Mouse (Mus musculus): ENCODE data around the gene Srrm2.

Gene Srrm2

GRCm38 (mm10) chr17:23762976-23763375, 27.4 kb upstream of the Srrm2 start:
- intact Hi-C loops (cut with DNase I): no loop called here

GRCm38 (mm10) chr17:23770493-23770892, 19.8 kb upstream of the Srrm2 start:
- intact Hi-C loops (cut with DNase I): loop anchor here (5.0 to 10.0 kb wide), 3 partner anchors 37 to 194 kb away; partner anchors contain the start of genes Prss32 and Prss41

DNA sequence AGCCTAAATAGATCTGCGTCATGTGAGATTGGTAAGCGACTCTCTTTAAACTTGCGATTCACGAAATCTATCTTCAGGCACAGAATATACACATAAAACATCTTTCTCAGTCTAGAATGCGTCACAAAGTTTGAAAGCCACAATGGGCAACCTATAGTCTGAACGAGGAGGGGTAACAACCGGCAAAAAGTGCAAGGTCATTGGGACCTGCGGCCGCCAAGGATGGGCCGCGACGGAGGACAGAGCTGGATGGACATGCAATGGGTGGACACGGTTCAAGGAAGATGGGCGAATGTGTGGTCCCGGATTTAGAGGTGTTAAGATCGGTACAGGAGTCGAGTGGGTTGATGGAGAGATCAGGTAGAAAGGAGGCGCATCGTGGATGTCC, 19.4 kb upstream of the Srrm2 start:
- intact Hi-C loops (cut with DNase I): loop anchor here (5.0 to 10.0 kb wide), 3 partner anchors 36 to 194 kb away; partner anchors contain the start of genes Prss32 and Prss41

DNA sequence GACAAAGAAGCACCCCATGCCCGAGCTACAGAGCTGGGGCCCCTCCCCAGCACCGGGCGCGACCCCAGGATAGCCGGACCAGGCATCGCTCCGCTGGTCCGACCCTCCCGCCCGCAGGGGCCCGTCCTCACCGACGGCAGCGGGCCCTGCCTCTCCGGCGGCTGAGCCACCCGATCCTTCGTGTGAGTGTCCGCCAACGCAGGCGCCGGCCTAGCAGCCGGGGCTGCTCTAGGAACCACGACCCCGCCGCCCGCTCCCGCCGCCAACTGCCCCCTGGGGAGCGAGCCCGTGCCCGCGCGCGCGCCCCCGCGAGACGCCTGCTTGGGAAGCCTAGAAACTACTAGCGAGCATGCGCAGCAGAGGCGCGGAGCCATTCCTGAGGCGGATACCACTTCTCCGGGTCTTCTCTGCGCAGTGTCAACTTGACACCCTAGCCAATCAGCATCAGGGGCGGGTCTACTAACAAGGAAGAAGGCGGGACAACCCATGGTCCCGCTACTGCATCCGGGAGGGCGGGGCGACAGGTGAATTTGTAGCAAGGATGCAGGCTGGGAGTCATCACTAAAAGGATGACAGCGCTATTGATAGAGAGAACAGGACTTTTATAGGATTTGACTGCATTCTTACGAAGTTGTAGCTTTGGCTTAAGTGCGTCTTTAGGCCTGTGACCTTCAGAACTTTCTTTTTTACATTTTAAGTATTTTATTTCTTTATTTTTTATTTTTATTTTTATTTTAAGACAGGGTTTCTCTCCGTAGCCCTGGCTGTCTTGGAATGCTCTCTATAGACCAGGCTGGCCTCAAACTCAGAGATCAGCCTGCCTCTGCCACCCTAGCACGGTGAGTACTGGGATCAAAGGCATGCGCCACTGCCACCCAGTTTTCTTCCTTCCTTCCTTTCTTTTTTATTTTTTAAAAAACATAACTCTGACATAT, 18.8 kb upstream of the Srrm2 start, which contains the start of gene Flywch1:
TSS of gene Flywch1 (minus strand) at position 319 of the 935 bp plus-strand sequence.
- intact Hi-C loops (cut with DNase I): loop anchor here (5.0 to 10.0 kb wide), 3 partner anchors 36 to 193 kb away; partner anchors contain the start of genes Prss32 and Prss41

DNA sequence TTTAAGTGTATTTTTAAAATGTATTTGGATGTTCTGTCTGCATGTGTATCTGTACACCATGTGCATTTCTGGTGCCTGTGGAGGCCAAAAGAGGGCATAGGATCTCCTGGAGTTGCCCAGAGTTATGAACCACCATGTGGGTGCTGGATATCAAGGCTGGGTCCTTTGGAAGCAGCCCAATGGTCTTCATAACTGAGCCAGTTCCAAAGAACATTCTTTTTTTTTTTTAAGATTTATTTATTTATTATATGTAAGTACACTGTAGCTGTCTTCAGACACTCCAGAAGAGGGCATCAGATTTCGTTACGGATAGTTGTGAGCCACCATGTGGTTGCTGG, 18.1 kb upstream of the Srrm2 start:
- intact Hi-C loops (cut with DNase I): loop anchor here (5.0 to 10.0 kb wide), 3 partner anchors 35 to 193 kb away; partner anchors contain the start of genes Prss32 and Prss41

- intact Hi-C loops (cut with DNase I): loop anchor here (5.0 to 10.0 kb wide), 3 partner anchors 34 to 191 kb away; partner anchors contain the start of genes Prss32 and Prss41
These were observed 16.7 kb upstream of the Srrm2 start for GRCm38 (mm10) chr17:23773676-23774075.

GRCm38 (mm10) chr17:23774090-23774489, 16.2 kb upstream of the Srrm2 start:
- intact Hi-C loops (cut with DNase I): loop anchor here (5.0 to 10.0 kb wide), 3 partner anchors 33 to 191 kb away; partner anchors contain the start of genes Prss32 and Prss41

DNA sequence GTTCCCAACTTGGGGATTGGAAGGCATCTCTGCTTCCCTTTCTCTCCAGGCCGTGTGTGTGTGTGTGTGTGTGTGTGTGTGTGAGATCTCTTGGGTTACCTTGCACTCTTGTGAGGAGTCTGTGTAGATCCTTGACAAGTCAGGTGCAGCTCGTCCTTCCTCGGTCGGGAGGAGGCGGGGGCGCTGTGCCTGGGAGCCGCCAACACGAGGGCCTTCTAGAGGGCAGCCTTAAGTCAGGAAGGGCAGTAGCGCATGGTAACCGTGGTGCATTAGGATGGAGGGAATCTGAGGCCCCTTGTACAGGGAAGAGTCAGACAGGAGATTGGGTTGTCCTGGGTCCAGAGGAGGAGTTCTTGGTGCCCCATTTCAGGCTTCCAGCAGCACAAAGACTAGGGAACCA, 14.1 kb upstream of the Srrm2 start:
- intact Hi-C loops (cut with DNase I): loop anchor here (10.0 kb wide), 1 partner anchor 189 kb away; no protein-coding TSS in a partner anchor

DNA sequence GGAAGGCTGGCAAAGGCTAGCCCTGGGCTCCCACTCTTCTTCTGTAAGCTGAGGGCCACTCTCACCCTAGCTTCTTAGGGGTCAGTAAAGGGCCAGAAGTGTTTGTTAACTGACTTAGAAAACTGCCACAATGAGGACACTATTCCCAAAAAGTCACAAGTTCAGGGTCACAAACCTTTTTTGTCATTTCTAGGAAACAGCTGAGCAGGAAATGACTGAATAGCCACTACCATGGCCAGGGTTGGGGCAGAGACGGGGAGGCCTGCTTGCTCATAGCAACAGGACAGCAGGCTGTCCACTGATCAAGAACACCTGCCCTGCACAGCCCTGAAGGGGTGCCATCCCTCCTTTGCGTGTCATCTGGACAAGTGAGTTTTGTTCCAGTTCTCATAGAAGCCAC, 13.2 kb upstream of the Srrm2 start:
- intact Hi-C loops (cut with DNase I): loop anchor here (10.0 kb wide), 1 partner anchor 188 kb away; no protein-coding TSS in a partner anchor

GRCm38 (mm10) chr17:23778447-23778846, 11.9 kb upstream of the Srrm2 start:
- intact Hi-C loops (cut with DNase I): loop anchor here (10.0 kb wide), 1 partner anchor 186 kb away; no protein-coding TSS in a partner anchor

- intact Hi-C loops (cut with DNase I): no loop called here
These were observed 7.0 kb upstream of the Srrm2 start for GRCm38 (mm10) chr17:23783352-23783751.

DNA sequence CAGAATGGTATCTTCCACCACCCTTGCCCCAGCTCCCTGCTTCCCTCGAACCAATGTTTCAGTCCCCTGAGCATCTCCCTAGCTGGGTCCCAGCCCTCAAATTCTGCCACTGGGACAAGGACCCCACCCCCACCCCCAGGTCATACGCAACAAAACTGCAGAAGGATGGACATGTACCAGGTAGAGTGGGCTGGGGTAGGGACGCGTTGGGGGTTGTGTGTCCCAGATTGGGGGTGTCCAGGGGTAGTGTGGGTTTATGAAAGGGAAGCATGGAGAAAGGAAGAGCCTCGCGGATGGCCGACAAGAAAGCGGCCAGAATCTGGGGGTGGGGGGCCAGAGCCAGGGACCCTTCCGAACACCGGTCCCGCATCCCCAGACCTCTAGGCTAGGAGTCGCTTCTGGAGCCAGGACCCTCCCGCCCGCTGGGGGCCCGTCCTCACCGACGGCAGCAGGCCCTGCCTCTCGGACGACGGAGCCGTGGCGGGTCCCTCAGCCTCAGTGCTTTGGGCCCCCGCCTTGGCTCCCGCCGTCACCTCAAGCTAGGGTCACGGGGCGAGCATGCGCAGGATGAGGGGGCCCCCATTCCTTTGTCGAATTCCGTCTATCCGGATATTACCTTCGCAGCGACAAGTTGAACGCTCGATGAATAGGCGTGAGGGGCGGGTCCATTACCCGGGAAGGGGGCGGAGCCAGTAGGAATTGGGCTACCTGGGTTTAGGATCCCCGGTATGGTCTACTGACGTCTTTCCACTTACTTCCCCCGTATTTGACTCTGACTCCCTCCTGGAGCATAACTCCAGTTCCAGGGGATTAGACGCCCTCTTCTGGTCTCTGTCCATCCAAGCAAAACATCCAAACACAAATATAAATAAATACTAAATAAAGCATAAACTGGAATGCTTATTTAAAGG, 4.5 kb upstream of the Srrm2 start, which contains the start of gene Flywch2:
TSS of gene Flywch2 (minus strand) at position 521 of the 911 bp plus-strand sequence.
- intact Hi-C loops (cut with DNase I): no loop called here

GRCm38 (mm10) chr17:23786510-23786931, 3.8 kb upstream of the Srrm2 start:
- intact Hi-C loops (cut with DNase I): no loop called here

DNA sequence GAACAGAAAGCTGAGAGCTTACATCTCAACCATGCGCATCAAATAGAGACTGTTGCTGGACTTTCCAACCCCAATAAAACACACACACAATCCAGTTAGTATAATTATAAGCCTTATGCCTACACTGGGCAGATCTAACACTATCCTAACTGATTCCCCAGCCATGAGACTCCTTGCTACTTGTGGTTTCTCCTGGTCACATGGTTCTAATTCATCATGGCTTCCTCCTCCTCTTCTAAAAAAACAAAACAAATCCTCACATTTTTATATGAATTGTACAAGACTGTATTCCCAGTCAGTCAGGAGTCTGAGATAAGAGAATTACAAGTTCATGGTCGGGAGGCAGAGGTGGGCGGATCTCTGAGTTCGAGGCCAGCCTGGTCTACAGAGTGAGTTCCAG, 1.4 kb upstream of the Srrm2 start:
- intact Hi-C loops (cut with DNase I): no loop called here

- intact Hi-C loops (cut with DNase I): no loop called here
These were observed 523 bp upstream of the Srrm2 start for GRCm38 (mm10) chr17:23789749-23790268.

- intact Hi-C loops (cut with DNase I): no loop called here
These were observed 686 bp downstream of the Srrm2 start for GRCm38 (mm10) chr17:23791079-23791357.

DNA sequence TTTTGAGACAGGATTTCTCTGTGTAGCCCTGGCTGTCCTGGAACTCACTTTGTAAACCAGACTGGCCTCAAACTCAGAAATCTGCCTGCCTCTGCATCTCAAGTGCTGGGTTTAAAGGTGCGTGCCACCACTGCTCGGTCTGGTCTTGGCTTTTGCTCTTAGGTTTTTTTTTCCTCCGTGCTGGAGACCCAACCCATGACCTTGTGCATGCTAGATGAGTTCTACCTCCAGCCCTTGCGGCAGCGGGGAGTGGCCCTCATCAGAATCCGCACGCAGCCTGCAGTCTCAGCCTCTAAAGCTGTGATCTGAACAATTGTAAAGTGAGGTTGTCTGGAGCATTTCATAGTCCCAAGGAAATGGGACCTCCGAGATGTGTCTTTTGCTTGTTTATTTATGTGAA, 5.0 kb downstream of the Srrm2 start:
- intact Hi-C loops (cut with DNase I): no loop called here

DNA sequence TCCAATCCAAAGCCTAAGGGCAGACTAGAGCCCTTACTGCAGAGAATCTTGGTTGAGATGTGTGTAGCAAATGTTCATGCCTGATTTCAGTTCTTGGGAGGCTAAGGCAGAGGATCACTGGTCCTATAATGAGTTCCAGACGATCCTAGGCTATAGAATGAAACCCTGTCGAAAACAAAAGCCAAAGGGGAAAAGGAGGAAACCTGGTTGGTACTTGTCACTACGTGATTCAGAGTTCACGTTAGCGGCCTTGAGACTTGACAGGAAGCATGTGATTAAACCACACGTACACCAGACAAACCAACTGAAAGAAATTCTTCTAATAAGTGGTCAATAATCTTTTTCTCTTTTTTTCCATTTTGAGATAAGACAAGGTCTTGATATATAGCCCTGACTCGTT, 7.0 kb downstream of the Srrm2 start:
- intact Hi-C loops (cut with DNase I): no loop called here

DNA sequence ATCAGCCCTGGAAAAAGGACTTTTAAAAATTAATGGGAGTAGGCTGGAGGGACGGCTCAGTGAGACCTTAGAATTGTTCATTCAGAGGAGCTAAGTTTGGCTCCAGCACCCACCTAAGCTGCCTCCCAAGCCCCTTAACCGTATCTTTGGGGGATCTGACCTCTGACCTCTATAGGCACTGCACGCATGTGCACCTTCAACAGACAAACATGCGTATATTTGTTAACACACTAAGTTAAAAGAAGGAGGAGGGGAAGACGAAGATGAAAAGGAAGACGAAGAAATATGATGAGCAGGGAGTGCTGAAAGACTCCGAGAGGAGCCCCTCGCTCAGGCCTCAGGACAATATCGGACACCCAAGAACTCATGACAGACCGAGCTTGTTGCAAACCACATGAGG, 11.3 kb downstream of the Srrm2 start:
- intact Hi-C loops (cut with DNase I): no loop called here

GRCm38 (mm10) chr17:23802746-23803365, 12.5 kb downstream of the Srrm2 start:
- intact Hi-C loops (cut with DNase I): no loop called here
